Mouse (Mus musculus) ES-Bruce4 (cell line): Measurements from ENCODE around the gene Tcp11l2.

Experiments
- CTCF ChIP-seq: IDR thresholded peaks from one replicate; pipeline ENCODE4 v1.8.1; 2011; ENCODE audit warnings: low read depth, low read length
- POLR2A ChIP-seq: IDR thresholded peaks from one replicate; pipeline ENCODE4 v1.8.1; 2011; ENCODE audit warnings: low read length; ENCODE audit not compliant: insufficient read depth

- TF ChIP-seq CTCF (no peak), POLR2A (no peak)
Measured at GRCm38 (mm10) chr10:84638382-84638781, 62.0 kb downstream of the Tcp11l2 start.
